Mouse (Mus musculus): ENCODE data around the gene Samhd1.

GRCm38 (mm10) chr2:157172984-157173383, 37.9 kb upstream of the Samhd1 start:
- TF ChIP-seq CHD2 (IDR thresholded peaks at IDR 0.05; ENCODE audit: low read depth, low read length) (no peak), ZC3H11A (IDR thresholded peaks at IDR 0.05; ENCODE audit: borderline replicate concordance, low read depth, low read length) (no peak)
